Mouse (Mus musculus) adrenal gland (tissue): ENCODE results near the gene Zfp346.
"Not testable (repeated sequence)": the region's sequence is repeated elsewhere in the genome, so short reads cannot be mapped to it uniquely, and the experiment has no call there.

Experiments used
- intact Hi-C: fragments of 180-260 bp; cut with DNase I; formaldehyde crosslinking; loops from one replicate; pipeline ENCODE4 v1.15.1; 2025
- long read RNA-seq, 2 experiments: library from polyadenylated mRNA; unstranded; transcript quantifications; one replicate each; pipeline ENCODE4 v2.0.0; 2020; ENCODE audit warnings: borderline replicate concordance in 1 of 2; ENCODE audit not compliant: insufficient replicate concordance in 1 of 2

Zfp346 gene
- long read RNA-seq, experiment 1, partial matches to known transcripts = 0 of 17 reads
- long read RNA-seq, experiment 1, other reads (novel, unspliced or antisense) = 16 of 17 reads
- long read RNA-seq, experiment 2, partial matches to known transcripts = 0 of 13 reads
- long read RNA-seq, experiment 2, other reads (novel, unspliced or antisense) = 7 of 13 reads

DNA sequence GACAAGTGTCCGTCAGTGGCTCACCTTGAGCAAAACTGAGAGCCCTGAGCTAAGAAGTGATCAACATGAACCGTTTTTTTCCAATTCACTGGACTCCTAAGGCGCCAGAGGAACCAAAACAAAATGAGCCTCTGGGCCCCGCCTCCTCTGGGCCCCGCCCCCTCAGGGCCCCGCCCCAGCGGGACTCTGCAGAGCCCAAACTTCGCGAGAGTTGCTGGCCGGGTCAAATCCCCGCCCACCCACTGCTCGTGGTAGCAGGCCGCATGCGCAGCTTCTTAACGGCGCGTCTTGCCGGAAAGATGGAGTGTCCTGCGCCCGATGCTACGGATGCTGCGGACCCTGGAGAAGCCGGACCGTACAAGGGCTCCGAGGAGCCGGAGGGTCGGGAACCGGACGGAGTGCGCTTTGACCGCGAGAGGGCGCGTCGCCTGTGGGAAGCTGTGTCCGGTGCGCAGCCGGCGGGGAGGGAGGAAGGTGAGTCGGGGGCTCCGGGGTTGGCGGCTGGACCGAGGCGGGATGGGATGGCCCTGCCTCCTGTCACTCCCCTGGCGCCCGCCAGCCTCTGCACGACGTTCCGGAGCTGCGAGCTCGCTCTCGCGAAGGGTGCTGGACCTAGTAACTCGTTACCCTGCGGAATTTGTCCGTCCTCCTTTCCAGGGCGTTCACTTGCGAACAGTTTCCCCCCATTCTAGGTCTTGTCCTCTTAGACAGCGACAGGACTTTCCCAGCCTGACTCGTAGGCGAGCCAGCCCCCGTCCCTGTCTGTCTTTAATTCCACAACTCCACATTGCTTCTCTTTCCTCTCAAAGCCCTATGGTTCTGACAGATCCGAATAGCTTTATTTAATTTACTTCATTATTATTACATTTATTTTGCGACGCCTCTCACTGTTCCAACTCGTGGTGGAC is at the start of gene Zfp346:
Gene Zfp346 (plus strand): TSS at position 267 of the 908 bp plus-strand sequence.
- intact Hi-C loops = loop anchor here (5.0 kb wide), 1 partner anchor 72 kb away; no protein-coding TSS in a partner anchor

DNA sequence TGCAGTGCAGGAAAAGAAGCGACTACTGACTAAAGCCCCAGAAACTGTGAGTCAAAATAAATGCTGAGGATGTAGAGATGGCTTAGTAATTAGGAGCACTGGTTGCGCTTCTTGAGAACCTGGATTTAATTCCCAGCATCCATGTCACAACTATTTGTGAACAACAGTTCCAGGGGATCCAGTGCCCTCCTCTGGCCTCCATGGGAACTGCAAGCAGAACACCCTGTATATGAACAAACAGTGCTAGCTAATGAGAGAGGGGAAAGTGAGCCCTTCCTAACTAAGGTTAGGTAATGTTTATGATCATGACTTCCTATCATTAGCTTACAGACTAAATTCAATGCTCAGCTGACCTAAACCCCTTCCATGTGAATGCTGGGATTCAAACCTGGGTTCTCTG is 47.1 kb upstream of the Zfp346 start:
- intact Hi-C loops = no loop called here

DNA sequence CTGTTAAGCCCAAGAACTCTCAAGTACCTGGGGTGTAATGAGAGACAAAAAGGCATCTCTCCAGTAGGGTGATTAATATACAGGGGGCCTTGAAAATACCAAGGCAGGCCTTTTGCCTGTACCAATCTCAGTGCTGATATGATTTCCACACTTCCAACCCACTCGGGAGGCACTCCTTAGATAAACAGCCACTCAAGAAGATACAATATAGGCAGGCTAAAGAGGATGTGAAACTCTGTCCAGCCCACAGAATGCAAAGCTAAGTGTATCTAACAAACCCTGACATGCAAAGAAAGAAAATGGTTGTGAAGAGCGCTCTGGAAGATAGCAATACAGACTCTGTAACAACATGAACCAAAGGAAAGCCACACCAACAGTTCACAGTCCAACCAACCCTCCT is 41.8 kb upstream of the Zfp346 start:
- intact Hi-C loops = no loop called here

DNA sequence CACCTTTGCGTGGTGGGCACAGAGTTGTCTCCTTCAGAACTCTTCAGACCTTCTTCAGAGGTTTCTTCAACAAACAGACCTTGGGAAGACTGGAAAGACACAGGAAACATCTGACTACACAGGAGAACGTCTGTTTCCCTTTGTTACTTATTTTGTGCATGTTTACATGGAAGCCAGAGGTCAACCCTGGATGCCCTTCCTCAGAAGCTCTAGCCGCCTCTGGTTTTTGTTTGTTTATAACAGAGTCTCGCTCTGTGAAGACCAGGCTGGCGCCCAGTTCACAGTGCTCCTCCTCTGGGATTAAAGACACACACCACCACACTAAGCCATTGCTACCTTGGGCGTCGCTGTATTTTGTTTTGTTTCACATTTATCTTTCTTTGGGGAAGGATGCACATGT is 35.4 kb upstream of the Zfp346 start:
- intact Hi-C loops = no loop called here

DNA sequence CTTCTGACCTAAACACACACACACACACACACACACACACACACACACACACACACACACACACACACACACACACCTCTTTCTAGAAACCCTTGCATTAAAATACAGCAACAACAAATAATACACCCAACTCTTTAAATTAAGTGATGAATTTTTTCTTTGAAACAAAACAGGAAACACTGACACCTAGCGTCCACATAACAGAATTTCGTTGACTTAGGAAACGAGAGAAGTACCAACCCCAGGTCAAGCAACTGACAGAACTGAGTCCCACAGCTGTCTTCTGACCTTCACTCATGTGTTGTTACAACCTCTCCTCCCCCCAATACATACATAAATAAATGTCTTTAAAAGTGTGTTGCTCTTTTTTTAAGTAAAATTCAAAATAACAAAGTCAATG is 33.8 kb upstream of the Zfp346 start:
- intact Hi-C loops = loop anchor here (1.0 kb wide), 1 partner anchor 272 kb away; no protein-coding TSS in a partner anchor

DNA sequence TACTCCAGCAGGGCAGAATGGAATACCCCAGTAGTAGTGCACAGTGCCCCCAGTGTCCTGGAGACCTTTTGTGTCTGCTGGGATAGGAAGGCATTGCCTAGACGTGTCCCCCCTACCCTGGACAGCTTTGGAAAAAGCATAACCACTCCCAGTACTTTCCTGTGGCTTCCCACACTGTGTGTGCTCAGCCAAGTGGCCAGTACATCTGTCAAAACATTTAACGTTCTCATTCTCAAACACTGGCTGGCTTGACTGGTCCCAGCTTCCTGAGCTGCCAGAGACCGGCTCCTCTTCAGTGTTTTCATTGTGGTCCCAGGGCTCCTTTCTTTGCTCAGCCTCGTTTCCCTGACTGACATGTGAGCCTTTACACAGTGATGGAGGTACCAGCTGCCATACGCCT is 29.5 kb upstream of the Zfp346 start:
- intact Hi-C loops = no loop called here

DNA sequence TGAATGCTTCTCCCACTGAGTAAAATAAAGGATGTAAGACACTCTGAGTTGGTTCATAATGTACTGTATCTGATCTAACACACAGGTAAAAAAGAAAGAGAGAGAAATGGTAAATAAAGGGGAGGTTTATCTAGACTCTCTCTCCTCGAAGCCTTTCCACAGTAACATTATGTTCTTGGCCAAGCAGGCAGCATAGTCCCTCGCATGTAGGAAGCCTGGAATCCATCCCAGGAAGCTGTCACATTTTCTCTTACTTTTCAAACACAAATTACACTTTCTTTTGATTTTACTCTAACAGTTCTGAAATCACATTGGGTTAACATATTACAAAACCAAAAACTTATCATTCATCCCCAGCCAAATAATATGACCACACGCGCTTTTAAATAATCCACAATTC is 12.5 kb upstream of the Zfp346 start:
- intact Hi-C loops = no loop called here

DNA sequence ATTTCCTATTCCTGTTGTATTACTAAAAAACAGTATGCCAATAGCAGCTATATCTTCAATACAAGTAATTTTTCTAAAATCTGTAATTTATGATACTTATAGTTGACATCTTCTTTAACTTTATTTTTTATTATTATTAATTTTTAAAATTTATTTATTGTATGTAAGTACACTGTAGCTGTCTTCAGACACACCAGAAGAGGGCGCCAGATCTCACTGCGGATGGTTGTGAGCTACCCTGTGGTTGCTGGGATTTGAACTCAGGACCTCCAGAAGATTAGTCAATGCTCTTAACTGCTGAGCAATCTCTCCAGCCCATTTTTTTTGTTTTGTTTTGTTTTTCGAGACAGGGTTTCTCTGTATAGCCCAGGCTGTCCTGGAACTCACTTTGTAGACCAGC is 7.3 kb upstream of the Zfp346 start:
- intact Hi-C loops = not testable (repeated sequence)

DNA sequence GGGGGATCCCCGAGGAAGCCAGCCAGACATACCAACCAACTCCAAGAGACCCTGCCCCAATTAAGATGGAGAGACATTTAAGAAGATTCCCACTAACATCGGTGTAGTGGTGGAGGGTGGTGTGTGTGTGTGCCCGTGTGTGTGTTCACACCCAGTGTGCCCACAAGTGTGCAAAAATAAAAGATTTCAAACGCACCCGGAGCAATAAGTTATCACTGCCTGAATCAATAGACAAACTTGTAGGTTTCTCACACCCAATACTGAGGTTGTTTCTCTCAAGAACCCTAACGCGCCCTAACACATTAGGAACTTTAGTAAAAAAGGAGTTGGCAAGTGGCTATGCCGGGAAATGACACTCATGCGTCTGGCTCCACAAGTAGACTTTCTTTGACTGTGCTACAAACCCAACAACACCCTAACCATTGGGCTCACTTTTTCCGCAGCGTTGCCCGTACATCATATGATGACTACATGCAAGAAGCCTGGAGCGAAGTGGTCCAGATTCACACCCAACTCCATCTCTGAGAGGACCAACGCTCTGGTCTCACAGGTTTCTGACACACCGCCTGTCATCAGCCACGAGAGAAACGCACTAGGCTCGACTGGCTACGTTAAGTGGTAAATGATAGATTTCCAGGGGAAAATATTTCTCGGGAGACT is 5.9 kb upstream of the Zfp346 start:
- intact Hi-C loops = no loop called here

DNA sequence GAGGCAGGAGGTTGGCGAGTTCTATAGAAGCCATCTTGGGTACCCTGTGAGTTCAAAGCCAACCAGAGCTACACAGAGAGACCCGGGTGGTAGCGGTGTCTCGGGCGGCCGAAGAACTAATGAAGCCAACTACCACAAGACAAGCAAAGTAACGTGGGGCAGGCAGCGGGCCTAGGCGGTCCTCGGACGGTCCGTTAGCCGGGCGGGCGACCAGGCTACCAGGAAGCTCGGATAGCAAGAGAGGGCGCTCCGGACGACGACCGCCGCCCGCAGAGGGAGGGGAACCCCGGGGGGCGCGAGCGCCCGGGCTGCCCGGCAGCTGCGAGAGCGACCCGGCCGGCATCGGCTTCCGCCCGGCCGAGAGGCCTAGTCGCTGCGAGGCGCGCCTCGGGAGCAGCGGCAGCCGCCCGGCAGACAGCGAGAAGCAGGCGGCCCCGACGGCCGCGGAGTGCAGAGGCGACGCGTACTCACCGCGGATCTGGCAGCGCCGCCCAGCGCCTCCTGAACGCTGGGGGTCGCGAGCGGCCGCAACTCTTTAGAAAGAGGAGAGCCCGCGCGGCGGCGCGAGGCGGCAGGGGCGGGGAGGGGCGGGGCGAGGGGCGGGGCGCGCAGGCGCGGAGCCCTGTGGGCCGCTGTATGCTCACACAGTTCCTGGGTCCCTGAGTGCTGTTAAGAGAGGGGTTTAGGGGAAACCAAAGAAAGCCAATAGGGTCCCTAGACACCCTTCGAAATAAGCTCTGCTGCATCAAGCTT is 5.2 kb upstream of the Zfp346 start, which contains the start of gene Uimc1:
Gene Uimc1 (minus strand): TSS at position 575 of the 753 bp plus-strand sequence.
- intact Hi-C loops = no loop called here

DNA sequence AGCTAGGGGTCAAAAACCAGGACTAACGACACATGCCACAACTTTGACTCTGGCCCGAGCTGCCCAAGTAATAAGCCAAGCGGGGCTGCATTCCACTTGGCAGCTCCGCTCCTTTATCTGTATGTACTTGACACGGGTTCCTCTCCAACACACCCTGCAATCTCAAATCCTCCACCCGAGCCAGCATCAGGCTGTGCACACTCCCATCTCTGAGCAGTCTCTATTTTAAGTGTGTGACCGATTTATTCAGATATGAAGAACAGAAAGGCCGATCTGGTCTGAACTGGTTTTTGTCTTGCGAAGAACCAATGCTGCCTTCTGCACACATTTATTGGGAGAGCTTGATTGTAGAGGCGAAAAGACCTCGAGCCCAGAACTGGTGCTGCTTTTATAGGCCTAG is 3.5 kb upstream of the Zfp346 start:
- intact Hi-C loops = no loop called here

DNA sequence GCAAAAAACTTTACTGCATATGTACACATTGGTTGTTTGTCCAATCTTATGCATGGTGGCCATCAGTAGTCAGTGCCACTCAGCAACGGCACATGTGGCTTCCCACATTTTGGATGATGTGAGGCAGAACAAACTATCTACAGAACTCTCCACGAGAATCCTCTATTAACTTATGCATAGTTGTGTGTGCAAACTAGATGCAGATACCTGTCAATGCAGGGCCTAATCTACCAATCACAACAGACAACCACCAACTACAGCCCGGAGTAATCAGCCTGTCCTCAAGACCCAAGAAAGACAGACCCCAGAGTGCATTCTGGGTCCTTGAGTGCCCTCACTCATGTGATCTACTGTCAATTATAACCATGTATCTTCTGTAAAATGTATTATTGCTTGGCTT is 2.7 kb upstream of the Zfp346 start:
- intact Hi-C loops = no loop called here

DNA sequence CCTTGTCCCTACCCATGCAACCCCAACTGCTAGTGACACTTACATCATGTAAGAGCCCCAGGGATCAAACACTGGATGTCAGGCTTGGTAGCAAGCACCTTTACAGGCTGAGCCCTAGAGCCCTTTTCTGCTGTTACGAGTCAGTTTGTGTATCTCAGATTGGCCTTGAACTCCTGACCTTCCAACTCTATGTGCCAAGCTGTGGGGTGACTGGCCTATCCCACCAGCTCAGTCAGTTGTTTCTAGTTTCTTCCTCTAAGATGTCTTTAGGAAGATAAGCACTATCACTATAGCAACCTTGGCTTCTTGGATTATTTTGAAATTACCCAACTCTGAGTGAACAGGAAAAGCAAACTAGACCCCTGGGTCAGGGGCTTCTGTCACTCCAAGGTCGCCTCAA is 1.8 kb upstream of the Zfp346 start:
- intact Hi-C loops = no loop called here

DNA sequence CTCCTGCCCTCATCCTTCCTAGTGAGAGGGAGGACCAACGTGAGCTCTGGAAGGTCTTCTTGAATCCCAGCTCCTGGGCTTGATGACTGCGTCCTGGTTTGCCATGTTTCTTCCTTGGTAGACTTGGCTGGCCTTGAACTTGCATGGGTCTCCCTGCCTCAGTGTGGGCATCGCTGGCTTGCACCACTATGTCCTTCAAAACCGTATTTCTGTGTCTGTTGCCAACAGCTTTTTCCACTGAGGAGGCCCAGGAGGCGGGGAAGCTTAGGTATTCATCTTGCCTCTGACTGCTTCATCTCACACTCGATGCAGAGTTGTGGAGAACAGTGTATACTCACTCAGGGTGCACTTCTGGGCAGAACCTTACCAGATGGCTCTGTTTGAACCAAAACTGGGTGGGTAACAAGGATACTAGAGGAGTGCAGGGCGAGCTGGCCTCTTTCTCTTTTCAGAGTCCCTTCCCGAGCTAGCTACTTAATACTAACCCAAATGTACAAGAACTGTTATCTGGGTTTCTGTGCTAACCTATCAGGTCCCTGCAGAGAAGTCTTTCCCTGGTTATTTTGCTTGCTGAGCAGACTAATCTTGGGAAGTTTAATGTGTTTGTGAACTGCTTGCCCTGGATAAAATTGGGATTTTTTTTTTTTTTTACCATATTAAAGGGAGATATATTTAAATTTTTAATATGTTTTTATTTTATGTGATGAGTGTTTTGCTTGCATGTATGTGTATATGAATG is 1.0 kb downstream of the Zfp346 start:
- intact Hi-C loops = loop anchor here (5.0 kb wide), 1 partner anchor 71 kb away; no protein-coding TSS in a partner anchor

DNA sequence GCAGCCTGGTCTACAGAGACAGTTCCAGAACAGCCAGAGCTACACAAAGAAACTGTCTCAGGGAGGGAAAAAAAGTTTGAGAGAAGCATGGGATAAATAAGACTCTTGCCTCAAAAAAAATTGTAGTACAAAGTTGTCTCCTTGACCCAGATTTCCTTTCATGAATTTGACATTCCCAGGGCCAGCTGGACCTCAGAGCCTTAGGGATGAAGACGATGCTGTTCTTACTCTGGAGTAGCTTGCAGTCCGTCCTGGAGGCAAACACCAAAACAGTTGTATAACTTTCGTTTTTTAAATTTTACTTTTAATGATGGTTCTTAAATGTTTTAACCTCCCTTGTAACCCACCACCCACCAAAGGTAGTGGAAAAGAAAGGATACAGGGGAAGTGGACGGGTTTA is 2.0 kb downstream of the Zfp346 start:
- intact Hi-C loops = loop anchor here (5.0 kb wide), 1 partner anchor 70 kb away; no protein-coding TSS in a partner anchor

DNA sequence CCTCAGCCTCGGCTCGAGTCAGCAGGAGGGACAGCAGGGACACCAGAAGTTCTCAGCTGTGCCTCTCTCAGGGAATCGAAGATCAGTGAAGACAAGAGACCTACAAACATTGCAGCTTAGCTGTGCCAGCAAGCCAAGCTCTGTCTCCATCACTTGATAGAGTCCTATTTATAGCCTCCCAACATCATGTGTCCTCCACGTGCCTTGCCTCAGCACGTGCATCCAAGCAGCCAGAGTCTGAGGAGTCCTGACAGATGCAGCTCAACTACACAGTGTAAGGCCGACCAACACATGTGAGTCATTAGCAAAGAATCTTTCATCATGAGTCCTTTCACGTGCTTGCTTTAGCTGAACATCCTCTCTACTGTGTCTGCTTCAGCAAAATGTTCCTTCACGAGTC is 2.6 kb downstream of the Zfp346 start:
- intact Hi-C loops = loop anchor here (5.0 kb wide), 1 partner anchor 70 kb away; no protein-coding TSS in a partner anchor

DNA sequence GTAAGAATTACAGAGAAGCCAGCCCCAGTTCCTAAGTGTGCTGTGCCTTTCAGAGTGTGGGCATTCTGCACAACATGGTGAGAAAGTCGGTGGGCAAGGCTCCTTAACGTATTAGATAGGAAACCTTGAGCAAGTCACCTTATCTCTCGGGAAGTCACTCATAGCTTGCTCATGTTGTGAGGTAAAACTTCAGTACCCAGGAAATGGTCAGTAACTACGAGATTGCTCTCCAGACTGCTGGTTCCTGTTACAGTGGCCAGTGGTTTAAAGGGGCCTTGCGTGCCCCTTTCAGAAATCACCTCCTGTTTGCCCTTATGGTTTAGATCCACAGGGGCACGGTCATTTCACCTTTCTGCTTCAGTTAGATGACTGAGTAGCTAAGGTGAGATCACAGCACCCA is 9.3 kb downstream of the Zfp346 start:
- intact Hi-C loops = no loop called here

DNA sequence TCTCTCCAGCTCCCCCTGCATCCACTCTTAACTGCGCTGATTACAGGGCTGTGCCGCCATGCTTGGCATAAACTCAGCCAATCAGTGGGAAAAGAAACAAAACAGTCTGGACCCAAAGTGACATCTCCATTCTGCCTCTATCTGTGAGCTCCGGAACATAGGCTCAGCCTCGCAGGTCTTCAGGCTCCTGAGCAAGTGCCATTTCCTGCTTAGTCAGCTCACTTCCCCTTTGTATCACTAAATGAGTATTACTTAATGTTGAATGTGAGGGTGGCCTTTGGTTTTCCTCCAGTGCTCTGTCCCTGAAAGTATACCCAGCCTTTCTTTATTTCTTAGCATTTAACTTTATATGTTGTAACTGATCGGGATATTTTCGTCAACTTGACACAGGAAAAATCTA is 19.8 kb downstream of the Zfp346 start:
- intact Hi-C loops = no loop called here

DNA sequence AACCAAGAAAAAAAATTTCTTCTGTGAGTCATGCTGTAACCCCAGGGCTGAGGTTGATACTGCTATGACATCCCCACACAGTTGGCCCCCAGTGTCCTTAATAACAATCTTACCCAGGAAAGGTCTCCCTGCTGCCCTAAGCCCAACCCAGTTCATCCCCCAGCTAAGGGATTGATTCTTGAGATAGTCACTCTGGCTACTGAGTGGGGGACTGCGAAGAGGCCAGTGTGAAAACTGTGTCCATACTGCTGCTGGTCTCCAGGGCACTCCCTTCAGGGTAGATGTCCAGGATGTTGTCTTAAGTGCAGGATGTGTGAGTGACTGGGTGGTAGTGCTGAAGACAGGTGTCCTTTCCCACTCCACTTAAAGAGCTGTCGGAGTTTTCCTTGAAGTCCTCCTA is 28.3 kb downstream of the Zfp346 start, which contains the start of gene Gm17617:
Gene Gm17617 (minus strand): TSS at position 101 of the 400 bp plus-strand sequence.
- intact Hi-C loops = no loop called here

DNA sequence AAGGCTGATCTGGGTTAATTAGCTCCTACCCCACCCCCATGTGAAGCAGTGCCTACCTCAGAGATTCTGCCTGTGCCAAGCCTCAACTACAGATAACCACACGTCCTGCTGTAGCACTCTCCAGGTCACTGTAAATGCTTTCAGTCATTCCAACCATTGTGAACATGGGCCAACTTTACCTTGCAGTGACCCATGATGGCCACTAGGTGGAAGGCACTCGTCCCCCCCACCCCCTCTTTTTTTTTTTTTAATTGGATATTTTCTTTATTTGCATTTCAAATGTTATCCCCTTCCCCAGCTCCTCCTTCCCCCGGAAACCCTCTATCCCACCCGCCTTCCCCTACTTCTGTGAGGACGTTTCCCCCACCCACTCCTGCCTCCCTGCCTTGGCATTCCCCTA is 30.3 kb downstream of the Zfp346 start:
- intact Hi-C loops = loop anchor here (5.0 kb wide), 1 partner anchor 42 kb away; no protein-coding TSS in a partner anchor
